ENCODE assay signal across 20 mouse cellular contexts in the genomic region with DNA sequence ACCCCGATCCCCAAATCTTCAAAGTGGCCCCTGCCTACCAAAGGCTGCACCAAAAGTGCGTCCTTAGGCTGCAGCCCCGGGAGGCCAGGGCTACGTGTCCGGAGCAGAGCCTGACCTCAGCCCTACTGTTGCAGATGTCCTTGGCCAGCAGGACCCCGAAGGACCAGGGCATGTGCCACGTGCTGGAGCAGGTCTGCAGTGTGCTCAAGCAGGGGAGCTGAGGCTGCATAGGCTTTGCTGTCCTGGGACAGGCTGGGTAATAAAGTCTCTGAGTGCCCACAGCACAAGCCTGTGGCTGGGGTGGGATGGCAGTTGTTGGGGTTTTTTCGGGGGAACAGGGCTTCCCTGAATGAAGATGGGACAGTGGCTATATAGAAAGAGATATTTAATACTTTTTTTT. TPM values are rescaled to one million over a fixed set of nuclear protein-coding genes. Genes with fewer than 3 reads are reported as not detected.
"Had no signal": no experiment of that assay in that cellular context is flagged by ENCODE, and none has a peak within 500 bp of the region (broad histone marks: within the 10 kb centered on the region; RNA-seq: fewer than 3 reads in every experiment).

No protein-coding gene starts in this region.

- H3K27ac ChIP-seq: kidney, postnatal 0 days; liver, embryonic 13.5 days; neural tube, embryonic 13.5 days; stomach, embryonic 15.5 days had no signal

- H3K27me3 ChIP-seq: liver, embryonic 13.5 days; neural tube, embryonic 13.5 days; stomach, embryonic 15.5 days had no signal

- H3K9ac ChIP-seq: liver, embryonic 13.5 days; neural tube, embryonic 13.5 days; stomach, embryonic 15.5 days had no signal

- H3K9me3 ChIP-seq: liver, embryonic 13.5 days; neural tube, embryonic 13.5 days; stomach, embryonic 15.5 days had no signal

- H3K4me3 ChIP-seq: layer of hippocampus, adult 2 months; liver, embryonic 13.5 days; neural tube, embryonic 13.5 days; stomach, embryonic 15.5 days had no signal

- DNase-seq: kidney, adult 8-10 months; layer of hippocampus, adult 9-11 months; liver, embryonic 13.5 days; lung, adult 2 months; lung, postnatal 14 days; lung, postnatal 4 days; midbrain, embryonic 14.5 days; retina, postnatal 1 day; right cerebral cortex, postnatal 25 days; spleen, adult 18-20 months; thymus, postnatal 25 days had no signal

- H3K4me1 ChIP-seq: stomach, embryonic 15.5 days had no signal

- H3K4me2 ChIP-seq: liver, embryonic 13.5 days; midbrain, embryonic 11.5 days; neural tube, embryonic 13.5 days; stomach, embryonic 15.5 days had no signal

RNA-seq across cellular contexts. Expression of gene Stap2, which starts 11.0 kb away (rescaled TPM):
- total RNA-seq: megakaryocyte-erythroid progenitor cell, adult 5-6 weeks had no signal

RNA-seq across cellular contexts. Expression of gene Fsd1, which starts 30.1 kb away (rescaled TPM):
- total RNA-seq: liver, adult 2 months; megakaryocyte progenitor cell, adult 5-6 weeks; megakaryocyte-erythroid progenitor cell, adult 5-6 weeks; neutrophil, adult 5-6 weeks had no signal
- polyA plus RNA-seq: liver, adult 2 months had no signal
